Mouse (Mus musculus): ENCODE measurements around the gene Folh1. TPM values are rescaled to one million over a fixed set of nuclear protein-coding genes. Genes with fewer than 3 reads are reported as not detected.
"Not testable (repeated sequence)": the region's sequence is repeated elsewhere in the genome, so short reads cannot be mapped to it uniquely, and the experiment has no call there.

Gene Folh1
- 1.0 TPM in 1 of 2 replicates, not detected in the other for polyA plus RNA-seq (2012; ENCODE audit: insufficient read depth, insufficient read length, missing spikeins)

GRCm38 (mm10) chr7:86775617-86776325 is at the start of gene Folh1:
Gene Folh1, minus strand, starts transcription at chr7:86775943.
- H3K4me3 ChIP-seq (ENCODE audit: insufficient read depth, low read depth, low read length), result no peak within 1 kb of the TSS
- H3K27ac ChIP-seq (replicated peaks; ENCODE audit: low read depth, low read length), result no peak within 1 kb of the TSS
- no peaks in the 10 kb centered on the region for H3K4me1 ChIP-seq (ENCODE audit: control insufficient read depth, insufficient read depth, insufficient read length, low read length)

- Histone ChIP-seq H3K4me3 (ENCODE audit: insufficient read depth, low read depth, low read length) (no peak overlapping the region), H3K4me1 (ENCODE audit: control insufficient read depth, insufficient read depth, insufficient read length, low read length) (no peaks in the 10 kb centered on the region), H3K27ac (replicated peaks; ENCODE audit: low read depth, low read length) (no peak overlapping the region)
Observed at GRCm38 (mm10) chr7:86816466-86816865, 40.7 kb upstream of the Folh1 start.

GRCm38 (mm10) chr7:86815716-86816115 is 40.0 kb upstream of the Folh1 start:
- not testable (repeated sequence) for H3K4me1 ChIP-seq (ENCODE audit: control insufficient read depth, insufficient read depth, insufficient read length, low read length); H3K4me3 ChIP-seq (ENCODE audit: insufficient read depth, low read depth, low read length); H3K27ac ChIP-seq (replicated peaks; ENCODE audit: low read depth, low read length)

GRCm38 (mm10) chr7:86815241-86815640 is 39.5 kb upstream of the Folh1 start:
- H3K4me1 ChIP-seq (ENCODE audit: control insufficient read depth, insufficient read depth, insufficient read length, low read length); H3K27ac ChIP-seq (replicated peaks; ENCODE audit: low read depth, low read length); H3K4me3 ChIP-seq (ENCODE audit: insufficient read depth, low read depth, low read length): not testable (repeated sequence)

- Histone ChIP-seq H3K4me1 (ENCODE audit: control insufficient read depth, insufficient read depth, insufficient read length, low read length) (no peaks in the 10 kb centered on the region), H3K27ac (replicated peaks; ENCODE audit: low read depth, low read length) (no peak within 1 kb of the TSS)
Observed at GRCm38 (mm10) chr7:86794727-86795126, 19.0 kb upstream of the Folh1 start, which contains the start of gene Vmn2r77. Gene Vmn2r77, plus strand, starts transcription at chr7:86795027.

GRCm38 (mm10) chr7:86771621-86772020 is 4.1 kb downstream of the Folh1 start:
- no peak overlapping the region for H3K4me3 ChIP-seq (ENCODE audit: insufficient read depth, low read depth, low read length)
- H3K4me1 ChIP-seq (ENCODE audit: control insufficient read depth, insufficient read depth, insufficient read length, low read length), result no peaks in the 10 kb centered on the region
- H3K27ac ChIP-seq (replicated peaks; ENCODE audit: low read depth, low read length), result no peak overlapping the region

More at GRCm38 (mm10) chr7:86794727-86795126, 19.0 kb upstream of the Folh1 start, which contains the start of gene Vmn2r77:
- H3K4me3 ChIP-seq (ENCODE audit: insufficient read depth, low read depth, low read length), result no peak within 1 kb of the TSS

- Histone ChIP-seq H3K27ac (replicated peaks; ENCODE audit: low read depth, low read length) (no peak overlapping the region), H3K4me3 (ENCODE audit: insufficient read depth, low read depth, low read length) (no peak overlapping the region), H3K4me1 (ENCODE audit: control insufficient read depth, insufficient read depth, insufficient read length, low read length) (no peaks in the 10 kb centered on the region)
Observed at GRCm38 (mm10) chr7:86764628-86765027, 11.1 kb downstream of the Folh1 start.

- no peak overlapping the region for H3K4me3 ChIP-seq (ENCODE audit: insufficient read depth, low read depth, low read length)
- H3K4me1 ChIP-seq (ENCODE audit: control insufficient read depth, insufficient read depth, insufficient read length, low read length), result no peaks in the 10 kb centered on the region
- no peak overlapping the region for H3K27ac ChIP-seq (replicated peaks; ENCODE audit: low read depth, low read length)
Observed at GRCm38 (mm10) chr7:86760751-86761150, 15.0 kb downstream of the Folh1 start.

GRCm38 (mm10) chr7:86725013-86725412 is 50.7 kb downstream of the Folh1 start:
- no peak overlapping the region for H3K4me3 ChIP-seq (ENCODE audit: insufficient read depth, low read depth, low read length)
- H3K27ac ChIP-seq (replicated peaks; ENCODE audit: low read depth, low read length), result no peak overlapping the region
- H3K4me1 ChIP-seq (ENCODE audit: control insufficient read depth, insufficient read depth, insufficient read length, low read length), result no peaks in the 10 kb centered on the region

- Histone ChIP-seq H3K4me3 (ENCODE audit: insufficient read depth, low read depth, low read length) (no peak within 1 kb of the TSS), H3K27ac (replicated peaks; ENCODE audit: low read depth, low read length) (no peak within 1 kb of the TSS), H3K4me1 (ENCODE audit: control insufficient read depth, insufficient read depth, insufficient read length, low read length) (no peaks in the 10 kb centered on the region)
Observed at GRCm38 (mm10) chr7:86688030-86688429, 87.7 kb downstream of the Folh1 start, which contains the start of gene Olfr292. Gene Olfr292, plus strand, starts transcription at chr7:86688330.

Other genes with a start within 250 kb of the Folh1 start
- not detected in 2 replicates for gene Olfr295, start 192.1 kb downstream of the Folh1 start, polyA plus RNA-seq (2012; ENCODE audit: insufficient read depth, insufficient read length, missing spikeins)
- not detected in 2 replicates for gene Olfr294, start 159.3 kb downstream of the Folh1 start, polyA plus RNA-seq (2012; ENCODE audit: insufficient read depth, insufficient read length, missing spikeins)
- not detected in 2 replicates for gene Olfr293, start 126.9 kb downstream of the Folh1 start, polyA plus RNA-seq (2012; ENCODE audit: insufficient read depth, insufficient read length, missing spikeins)
- not detected in 2 replicates for gene Olfr292, start 87.6 kb downstream of the Folh1 start, polyA plus RNA-seq (2012; ENCODE audit: insufficient read depth, insufficient read length, missing spikeins)
- gene Vmn2r77, start 19.1 kb upstream of the Folh1 start, polyA plus RNA-seq (2012; ENCODE audit: insufficient read depth, insufficient read length, missing spikeins), result not detected in 2 replicates
- not detected in 2 replicates for gene Vmn2r78, start 139.2 kb upstream of the Folh1 start, polyA plus RNA-seq (2012; ENCODE audit: insufficient read depth, insufficient read length, missing spikeins)
- not detected in 2 replicates for gene Vmn2r79, start 220.2 kb upstream of the Folh1 start, polyA plus RNA-seq (2012; ENCODE audit: insufficient read depth, insufficient read length, missing spikeins)